Mouse (Mus musculus) adrenal gland, adult 2 months (tissue): Measurements from ENCODE around the gene Abl1. TPM values are rescaled to one million over a fixed set of nuclear protein-coding genes. Genes with fewer than 3 reads are reported as not detected.

Experiments
- DNase-seq: peaks from one replicate; pipeline ENCODE4 v3.0.0; 2021
- polyA plus RNA-seq: library from polyadenylated mRNA; depleted of rRNA; stranded (reverse); fragments of >200 nt; gene quantifications from 2 replicates; pipeline ENCODE4 v1.2.3, GENCODE M21; 2012
- total RNA-seq, 2 experiments: library from RNA; stranded (reverse); gene quantifications; 2 replicates each; pipeline ENCODE4 v1.2.3; 2021

Abl1 gene
- total and polyA plus RNA-seq, 3 experiments = 57.0 to 63.5 (median 62.7) TPM

DNA sequence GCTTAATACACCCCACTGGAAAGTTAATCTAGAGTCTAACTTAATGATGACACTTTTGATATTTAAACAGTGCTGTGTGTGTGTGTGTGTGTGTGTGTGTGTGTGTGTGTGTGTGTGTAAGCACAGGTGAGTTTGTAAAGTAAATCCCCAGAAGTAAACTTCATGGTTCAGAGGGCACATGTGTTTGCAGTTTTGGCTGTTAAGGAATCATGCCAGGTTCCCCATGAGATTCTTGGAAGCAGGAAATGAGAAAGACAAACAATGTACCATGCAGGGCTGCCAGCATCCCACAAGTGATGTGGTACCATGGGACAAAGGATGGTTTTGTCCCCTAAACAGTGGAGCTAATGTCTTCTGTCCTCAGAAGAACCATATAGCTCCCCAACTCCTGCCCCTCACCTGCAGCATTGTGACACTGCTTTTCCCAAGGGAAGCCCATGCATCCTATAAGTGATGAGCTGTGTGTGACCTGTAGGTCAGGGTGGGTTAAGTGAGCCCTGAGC, 57.6 kb downstream of the Abl1 start:
- no peak for DNase-seq

DNA sequence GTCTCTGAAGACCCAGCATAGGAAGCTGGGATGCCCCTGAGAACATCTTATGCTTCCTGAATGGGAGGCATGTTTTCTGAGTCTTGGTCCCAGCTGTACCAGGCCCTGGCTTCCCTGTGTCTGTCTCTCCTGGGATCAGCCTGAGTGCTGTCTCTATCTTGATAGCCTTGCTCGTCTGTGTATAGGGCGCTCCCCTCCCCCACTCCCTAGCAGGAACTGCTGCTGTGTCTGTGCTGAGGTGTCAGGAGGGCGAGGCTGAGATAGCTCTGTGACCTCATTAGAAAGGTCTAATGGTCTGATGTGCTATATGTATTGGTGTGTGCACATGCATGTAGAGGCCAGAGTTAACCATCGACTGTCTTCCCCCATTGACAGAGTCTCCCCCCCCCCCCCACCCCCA, 58.7 kb downstream of the Abl1 start:
- no peak for DNase-seq

DNA sequence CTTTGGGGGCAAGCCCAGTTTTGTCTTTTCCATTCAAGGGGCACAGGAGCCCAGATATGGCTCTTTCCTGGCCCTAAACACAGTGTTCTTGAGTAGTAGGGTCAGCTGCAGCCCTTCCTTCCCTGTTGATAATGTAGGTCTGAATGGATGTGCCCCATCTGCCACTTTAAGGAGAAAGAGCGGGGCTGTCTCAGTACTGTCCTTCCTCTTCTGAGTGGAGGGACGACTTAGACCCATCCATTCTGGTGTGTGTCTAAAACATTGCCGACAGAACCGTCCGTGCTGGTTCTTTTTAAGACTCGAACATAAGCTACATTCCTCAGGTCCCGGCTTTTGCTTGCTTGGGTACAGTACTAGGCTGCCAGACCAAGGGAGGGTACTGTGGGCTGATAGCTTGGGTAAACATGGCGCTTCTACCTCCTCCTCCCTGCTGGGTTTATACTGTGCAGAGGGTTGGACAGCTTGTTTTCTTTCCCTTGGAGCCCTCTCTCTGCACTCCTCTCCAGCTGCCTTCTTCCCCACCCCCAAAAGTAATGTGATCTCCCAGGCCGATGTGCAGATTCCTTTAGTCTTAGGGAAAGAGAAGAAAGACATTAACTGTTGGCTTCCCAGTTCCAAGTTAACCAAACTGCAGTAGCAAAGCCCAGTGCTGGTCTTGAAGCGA, 61.0 kb downstream of the Abl1 start:
- peak; percentile 47 for DNase-seq

DNA sequence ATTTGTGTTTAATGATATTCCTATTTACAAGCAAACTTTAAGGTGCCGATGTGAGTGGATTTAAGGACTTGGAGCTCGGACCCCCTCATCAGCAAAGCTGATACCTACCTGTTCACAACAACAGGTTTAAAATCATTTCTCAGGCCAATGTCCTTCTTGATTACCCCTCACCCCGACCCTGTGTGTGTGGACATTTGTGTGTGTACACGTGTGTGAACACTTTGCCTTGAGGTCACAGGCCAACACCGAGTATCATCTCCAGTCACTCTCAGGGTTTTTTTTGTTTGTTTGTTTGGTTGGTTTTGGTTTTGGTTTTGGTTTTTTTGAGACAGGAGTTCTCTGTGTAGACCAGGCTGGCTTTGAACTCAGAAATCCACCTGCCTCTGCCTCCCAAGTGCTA, 62.0 kb downstream of the Abl1 start:
- DNase-seq = no peak

DNA sequence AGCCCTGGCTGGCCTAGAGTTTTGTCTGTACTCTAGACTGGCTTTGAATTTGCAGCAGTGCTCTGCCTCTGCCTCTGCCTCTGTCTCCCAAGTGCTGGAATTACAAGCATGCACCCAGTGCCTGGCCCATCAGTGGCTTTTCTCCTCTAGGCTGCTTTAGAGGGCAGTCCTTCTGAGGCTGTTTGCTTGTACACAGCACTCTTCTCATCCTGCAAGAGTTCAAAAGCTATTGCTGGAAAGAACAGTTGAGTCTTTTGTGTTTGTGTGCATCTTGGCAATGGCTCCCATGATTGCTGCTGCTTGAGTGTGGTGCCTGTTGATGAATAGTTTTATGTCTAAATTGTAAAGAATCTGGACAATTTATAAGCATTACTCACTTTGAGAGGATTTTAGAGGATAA, 69.3 kb downstream of the Abl1 start:
- DNase-seq = peak; percentile 36

DNA sequence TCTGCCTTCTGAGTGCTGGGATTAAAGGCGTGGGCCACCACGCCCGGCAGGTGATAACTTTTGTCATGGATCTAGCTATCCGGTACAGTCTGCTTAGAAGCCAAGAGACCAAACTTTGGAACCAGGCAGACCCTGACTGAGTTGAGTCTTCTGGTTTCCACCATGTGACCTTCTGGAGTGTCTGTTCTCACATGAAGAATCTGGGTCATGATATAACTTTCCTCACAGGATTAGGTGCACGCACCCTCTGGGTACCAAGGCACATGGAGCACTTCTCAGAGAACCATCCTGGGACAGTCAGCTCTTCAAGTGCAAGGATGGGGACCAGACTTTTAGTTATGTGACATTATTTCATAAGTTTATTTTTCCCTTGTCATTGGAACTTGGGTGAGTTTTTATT, 70.8 kb downstream of the Abl1 start:
- no peak for DNase-seq

DNA sequence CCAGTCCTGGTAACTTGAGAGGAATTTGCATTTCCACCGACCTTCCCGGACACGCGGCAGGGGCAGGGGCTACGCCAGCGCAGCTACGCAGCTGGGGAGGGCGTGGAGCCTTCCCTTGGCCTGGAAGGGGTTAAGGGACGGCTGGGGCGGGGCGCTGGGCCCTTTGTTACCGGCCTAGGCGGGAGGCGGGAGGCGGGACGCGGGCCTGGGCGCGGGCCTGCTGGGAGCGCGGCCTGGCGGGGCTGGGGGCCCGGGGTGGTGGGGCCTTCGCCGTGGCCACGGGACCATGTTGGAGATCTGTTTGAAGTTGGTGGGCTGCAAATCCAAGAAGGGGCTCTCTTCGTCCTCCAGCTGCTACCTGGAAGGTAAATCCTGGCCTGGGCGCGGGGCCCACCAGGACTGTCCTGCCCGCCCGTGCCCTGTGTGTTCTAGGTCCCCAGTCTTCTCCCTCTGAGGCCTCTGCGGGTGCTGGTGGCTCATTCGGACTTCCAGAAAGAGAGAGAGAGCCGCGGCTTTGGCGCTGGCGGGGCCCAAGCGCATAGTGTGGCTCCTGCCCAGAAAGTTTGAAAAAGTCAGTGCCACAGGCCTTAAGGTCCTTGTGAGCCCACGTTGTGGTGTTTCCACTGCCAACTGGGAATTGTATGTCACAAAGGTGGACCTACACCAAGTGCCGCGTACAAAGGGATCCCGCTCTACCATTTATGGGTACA, 71.7 kb downstream of the Abl1 start:
- DNase-seq = peak; percentile 92

DNA sequence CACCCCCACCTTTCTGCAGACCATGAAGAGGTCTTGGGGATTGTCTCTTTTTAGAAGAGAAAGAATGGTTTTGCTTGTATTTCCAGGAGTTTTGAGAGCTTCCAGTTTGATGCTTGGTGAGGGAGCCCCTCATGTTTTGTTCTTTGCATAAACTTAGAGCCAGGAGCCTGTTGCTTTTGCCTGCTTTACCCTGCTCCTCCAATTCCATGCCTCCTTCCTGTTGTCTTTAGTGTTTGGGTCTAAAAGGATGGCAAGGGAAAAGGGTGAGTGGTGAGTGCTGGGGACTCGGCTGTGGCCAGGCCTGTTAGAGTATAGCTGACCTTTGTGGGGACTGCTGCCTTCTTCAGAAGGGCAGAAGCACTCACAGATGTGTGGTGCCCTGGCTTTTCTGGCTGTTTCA, 72.3 kb downstream of the Abl1 start:
- peak; percentile 44 for DNase-seq

DNA sequence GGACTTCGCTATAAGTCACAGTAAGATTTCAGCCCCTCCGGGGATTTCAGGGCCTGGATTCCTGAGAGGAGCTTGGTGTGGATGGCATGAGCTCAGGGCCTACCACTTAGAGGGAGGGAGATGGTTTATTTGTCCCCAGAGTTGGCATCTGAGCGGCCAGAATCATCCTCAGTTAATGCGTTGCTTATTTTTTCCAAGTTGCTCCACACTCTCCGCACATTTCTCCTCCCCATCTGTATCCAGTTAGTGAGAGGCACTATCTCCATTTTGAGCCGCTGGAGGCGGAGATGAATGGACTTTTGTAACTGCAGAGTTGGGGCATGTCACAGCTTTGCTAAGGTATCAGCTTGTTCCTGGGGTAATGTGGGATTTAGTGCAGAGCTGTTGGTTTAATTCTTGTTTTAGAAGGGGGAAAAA, 72.9 kb downstream of the Abl1 start:
- DNase-seq = peak; percentile 34

DNA sequence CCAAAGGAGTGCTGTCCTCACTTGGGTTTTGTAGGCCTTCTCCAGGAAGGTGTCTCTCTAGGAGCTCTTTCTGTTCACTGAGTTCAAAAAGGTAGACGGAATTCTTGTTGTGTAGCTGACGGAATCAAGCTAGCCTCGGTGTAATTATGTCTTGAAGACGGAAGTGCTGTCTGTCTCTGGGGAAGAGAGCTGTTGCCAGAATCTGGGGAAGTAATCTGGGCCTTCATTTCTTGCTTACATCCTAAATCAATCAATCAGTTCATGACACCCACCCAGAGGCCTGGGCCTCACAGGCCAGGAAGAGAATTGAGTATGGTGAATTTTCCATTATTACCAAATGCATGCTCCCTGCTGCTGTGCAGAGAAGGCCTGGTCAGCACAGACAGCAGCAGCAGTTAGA, 73.4 kb downstream of the Abl1 start:
- DNase-seq = peak; percentile 36

DNA sequence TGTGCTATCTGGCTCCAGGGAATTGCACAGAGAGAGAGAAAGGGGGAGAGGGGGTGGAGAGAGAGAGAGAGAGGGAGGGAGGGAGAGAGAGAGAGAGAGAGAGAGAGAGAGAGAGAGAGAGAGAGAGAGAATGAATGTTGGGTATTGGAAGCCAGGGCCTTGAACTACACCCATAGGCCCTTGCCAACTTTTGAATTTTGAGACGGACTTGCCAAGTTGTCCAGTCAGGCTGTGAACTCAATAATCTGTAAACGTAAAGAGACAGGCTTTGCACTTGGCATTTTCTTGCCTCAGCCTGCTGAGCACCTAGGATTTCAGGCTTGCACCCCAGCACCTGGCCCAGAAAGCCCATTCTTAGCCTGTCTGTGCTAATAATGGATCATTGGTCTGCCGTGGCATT, 74.0 kb downstream of the Abl1 start:
- DNase-seq = peak; percentile 57

DNA sequence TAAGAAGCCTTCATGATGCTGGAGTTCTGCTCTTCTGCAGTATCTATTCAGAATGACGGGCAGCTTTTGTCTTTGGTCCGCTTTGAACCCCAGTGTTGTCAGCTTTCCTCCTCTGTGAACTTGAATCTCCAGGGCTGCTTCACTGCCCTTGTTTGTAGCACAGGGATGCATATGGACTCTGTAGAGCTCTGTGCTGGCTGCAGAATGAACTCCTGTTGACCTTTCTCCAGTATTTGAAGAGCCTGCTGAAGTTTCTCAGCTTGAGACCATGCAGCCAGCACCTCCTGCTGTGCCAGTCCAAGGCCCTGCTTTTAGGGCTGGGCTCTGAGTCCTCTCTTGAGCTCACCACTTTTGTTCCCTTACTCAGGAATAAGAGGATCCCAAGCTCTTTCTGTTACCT, 74.7 kb downstream of the Abl1 start:
- DNase-seq = no peak

DNA sequence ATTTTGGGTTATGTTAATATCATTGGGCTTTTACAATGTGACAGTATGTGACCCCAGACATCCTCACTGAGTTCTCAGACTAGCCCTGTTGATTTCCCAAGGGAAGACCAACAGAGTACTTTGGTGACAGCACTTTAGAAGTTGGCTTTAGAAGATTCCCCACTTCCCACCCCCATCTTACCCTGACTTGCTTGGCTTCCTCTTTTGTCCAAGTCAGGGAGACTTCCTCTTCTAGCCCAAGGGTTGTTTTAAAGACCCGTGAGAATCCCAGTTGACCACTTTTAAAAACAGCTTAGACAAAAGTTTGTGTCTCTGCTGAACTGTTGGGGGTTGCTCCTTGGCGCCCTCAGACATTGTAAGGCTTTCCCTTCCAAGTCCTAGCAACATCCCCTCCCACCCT, 75.1 kb downstream of the Abl1 start:
- no peak for DNase-seq

DNA sequence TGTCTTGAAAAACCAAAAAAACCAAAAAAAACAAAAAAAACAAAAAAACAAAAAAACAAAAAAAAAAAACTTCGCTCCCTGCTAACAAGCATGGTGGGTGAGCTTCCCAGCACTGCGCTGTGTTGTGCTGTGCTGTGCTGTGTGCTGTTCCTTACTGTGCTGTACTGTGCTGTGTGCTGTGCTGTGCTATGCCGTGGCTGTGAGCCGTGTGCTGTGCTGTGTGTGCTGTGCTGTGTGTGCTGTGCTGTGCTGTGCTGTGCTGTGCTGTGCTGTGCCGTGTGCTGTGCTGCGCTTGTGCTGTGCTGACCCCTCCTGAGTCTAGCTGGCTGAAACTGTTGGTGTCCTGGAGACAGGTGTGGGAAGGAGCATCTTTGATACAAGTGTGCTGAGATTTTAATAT, 78.9 kb downstream of the Abl1 start:
- DNase-seq = no peak

DNA sequence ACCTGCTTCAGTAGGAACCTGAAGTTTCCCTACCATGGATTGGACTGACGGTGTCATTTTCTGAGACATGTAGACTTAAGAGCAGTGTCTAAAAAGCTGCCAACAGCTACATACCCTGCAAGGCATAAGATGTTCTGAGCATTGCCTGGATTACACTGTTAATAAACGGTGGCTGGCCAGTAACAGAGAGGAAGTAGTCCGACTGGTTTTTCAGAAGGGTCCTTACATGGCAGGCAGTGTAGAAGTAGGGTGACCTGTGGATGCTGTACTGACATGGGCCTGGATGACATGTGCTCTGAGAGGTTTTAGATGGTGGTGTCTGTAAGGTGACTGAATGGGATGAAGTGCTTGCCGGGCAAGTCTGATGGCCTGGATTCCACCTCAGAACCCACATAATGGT, 79.6 kb downstream of the Abl1 start:
- DNase-seq = no peak

DNA sequence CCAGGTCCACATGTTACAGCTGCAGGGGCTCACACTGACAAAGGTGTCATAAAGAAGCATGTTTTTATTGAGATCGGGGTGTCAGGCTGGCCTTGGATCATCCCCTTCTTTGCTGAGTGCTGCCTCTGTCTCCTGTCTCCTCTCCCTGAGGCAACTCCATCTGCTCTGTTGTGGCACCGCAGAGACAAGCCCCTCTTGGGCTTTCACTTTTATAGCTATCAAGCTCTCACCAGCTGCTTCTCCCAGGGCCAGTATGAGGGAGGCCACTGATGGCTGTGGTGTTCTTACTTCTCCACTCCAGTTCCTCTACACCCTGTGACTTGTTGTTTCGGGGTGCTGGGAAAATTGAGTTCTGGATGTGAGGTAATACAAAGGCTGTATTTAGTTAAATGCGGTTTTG, 80.9 kb downstream of the Abl1 start:
- DNase-seq = peak; percentile 34

DNA sequence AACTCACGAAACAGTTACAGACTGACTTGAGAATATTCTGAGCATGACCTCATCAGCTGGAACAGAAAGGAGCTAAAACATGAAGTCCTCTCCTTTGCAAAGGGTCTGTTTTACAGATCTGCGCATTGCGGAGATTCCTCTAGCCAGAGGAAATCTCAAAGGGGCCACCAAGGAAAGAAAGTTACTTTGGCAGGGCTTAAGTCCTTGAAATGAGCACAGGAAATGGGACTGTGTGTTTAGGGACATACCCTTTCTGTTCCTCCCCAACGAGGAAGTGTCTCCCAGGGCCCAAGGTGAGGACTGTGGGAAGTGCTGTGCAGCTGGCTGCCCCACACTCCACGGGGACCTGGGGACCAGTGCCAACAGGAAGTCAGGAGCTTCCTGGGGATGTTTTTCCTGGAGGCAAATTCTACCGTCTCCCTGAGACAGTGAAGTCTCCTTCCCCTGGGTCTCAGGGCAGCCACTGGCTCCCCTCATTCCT, 81.5 kb downstream of the Abl1 start:
- peak; percentile 83 for DNase-seq

DNA sequence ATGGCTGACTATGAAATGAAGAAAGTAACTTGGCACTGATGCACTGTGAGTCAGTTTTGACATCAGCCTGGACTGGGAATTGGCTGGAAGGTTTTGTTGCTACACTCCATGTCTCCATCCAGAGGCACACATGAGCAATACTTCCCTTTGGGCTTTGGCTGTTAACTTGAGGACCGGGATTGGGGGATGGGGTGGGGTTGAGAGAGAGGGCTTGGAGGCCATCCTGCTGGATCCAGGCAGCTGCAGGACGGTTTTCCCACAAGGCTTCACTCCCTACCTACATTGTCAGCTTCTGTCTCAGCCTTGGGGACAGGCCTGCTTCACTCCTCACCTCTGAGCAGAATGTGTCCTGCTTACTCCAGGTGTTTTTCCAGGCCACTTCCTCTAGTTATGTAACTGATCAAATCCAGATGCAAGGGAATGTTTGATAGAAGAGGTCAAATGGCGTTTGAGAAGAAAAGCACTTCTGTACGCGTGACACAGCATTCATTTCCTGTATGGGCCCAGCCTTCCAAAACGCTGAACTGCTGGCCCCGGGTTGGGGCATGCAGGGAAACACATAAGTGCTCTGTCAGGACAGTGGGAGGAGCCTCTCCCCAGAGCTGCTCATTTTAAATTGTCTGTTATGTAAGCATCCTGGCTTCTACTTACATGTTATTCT, 82.7 kb downstream of the Abl1 start:
- DNase-seq = peak; percentile 88

DNA sequence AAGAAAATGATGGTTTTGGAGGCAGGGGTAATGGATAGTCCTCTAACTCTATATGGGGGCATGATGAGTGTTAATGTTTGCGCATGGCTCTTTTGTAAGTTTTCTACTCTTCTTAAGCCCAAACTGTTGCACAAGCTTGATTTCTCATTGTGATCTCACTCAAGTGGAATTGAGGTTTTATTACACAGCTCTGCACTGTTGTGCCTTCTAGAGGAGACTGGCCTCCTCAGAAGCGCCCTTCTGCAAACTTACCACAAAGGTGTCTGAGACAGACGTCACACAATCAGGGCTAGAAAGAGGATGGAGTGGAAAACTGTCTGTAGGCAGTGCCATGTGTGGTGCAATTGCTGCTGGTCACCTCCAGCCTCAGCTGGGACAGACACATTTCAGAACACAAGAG, 88.3 kb downstream of the Abl1 start:
- peak; percentile 43 for DNase-seq

DNA sequence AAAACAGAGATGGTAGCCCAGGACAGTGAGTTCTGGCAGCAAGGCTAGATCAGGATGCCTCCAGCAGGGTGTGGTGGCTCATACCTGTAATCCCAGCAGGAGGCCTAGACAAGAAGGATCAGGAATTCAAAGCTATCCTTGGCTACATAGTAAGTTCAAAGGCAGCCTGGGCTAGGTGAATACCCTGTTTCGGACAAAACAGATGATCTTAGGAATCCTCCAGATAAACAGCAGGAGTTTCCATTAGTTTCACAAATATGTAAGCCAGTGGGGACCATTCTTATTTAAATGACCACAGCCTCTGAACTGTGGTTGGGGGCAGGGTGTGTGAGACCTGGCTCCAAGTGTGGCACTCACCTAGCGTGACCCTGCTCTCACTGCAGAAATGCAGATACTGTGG, 91.1 kb downstream of the Abl1 start:
- DNase-seq = no peak

DNA sequence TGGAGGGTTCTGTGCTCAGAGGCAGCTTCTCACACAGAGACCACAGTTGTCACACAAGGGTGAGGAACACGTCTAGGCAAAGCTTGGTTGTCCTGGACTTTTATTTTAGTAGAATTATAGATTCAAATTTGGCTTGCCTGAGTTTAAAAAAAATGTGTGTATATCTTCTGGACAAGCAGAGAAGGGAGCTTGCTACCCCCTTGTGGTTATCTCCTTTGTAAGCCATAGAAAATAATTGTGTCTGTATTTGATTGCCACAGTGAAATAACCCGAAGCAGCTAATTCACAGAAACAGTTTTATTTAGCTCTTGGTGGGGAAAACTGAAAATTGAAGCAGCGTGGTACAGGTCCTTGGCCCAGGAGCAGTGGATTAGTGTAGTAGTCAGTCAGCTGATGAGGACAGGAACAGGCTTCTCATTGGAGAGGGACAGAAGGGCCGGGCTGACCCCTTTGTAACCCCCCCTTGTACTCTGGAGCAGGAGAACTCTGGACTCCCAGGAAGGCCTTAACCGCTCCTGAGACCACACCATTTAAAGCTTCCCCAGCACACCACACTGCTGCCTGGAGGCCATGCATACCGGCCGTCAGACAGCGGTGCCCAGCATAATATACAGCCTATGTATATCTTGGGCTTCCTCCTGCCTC, 94.9 kb downstream of the Abl1 start:
- DNase-seq = no peak

DNA sequence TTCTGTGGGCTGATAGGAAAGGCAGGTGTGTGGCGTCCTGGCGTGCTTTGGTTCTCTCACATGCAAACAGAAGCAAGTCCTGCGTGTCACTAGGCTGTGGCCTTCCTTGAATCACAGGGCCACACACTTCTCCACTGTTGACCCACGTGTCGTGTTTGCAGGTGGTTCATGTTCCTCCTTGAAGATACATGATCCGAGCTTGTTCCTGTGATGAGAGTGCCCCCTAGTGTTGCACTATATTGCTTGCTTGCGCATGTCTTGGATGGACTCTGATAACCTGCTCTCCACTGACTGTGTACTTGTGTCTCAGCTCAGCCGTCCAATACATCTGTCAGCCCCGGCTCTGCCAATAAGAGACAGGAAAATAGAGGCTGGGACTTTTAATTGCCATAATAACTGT, 96.9 kb downstream of the Abl1 start:
- DNase-seq = peak; percentile 79

DNA sequence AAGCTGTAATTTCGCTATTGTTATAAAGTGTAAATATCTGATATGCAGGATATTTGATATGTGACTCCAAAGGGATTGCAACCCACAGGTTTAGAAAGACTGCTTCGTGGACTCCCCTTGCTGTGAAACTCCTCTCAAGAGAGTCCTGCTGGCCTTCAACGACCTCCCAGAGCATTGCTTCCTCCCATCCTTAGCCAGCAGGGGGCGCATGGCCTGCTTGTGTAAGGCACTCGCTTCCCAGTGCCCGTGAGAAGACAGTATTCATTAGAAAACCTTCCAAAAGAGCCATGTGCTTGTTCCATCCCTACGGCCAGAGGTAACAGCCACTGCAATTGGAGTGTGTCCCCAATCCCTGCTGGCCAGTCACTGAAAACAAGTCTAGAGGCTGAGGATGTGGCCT, 98.9 kb downstream of the Abl1 start:
- DNase-seq = peak; percentile 77
